Mouse (Mus musculus) frontal cortex, adult (tissue): ENCODE results near the gene Ankfn1.

ENCODE experiments used
- ATAC-seq: cut with Nextera tagmentation; 2 replicates; pipeline ENCODE4 v1.9.2; 2017; ENCODE audit warnings: mild to moderate bottlenecking, moderate library complexity, mixed read lengths; ENCODE audit not compliant: low TSS enrichment

The Ankfn1 gene

GRCm38 (mm10) chr11:89676922-89677321, 100.5 kb downstream of the Ankfn1 start:
- ATAC-seq, result no peak

GRCm38 (mm10) chr11:89673916-89674507, 103.4 kb downstream of the Ankfn1 start:
- no peak for ATAC-seq

GRCm38 (mm10) chr11:89672510-89673085, 104.9 kb downstream of the Ankfn1 start:
- no peak for ATAC-seq

GRCm38 (mm10) chr11:89665170-89665880, 112.1 kb downstream of the Ankfn1 start:
- ATAC-seq, result no peak

GRCm38 (mm10) chr11:89659048-89659447, 118.4 kb downstream of the Ankfn1 start:
- ATAC-seq, result no peak

- ATAC-seq, result no peak
These were observed 120.9 kb downstream of the Ankfn1 start for GRCm38 (mm10) chr11:89656556-89656955.

GRCm38 (mm10) chr11:89635740-89636139, 141.7 kb downstream of the Ankfn1 start:
- ATAC-seq, result no peak

GRCm38 (mm10) chr11:89631315-89631714, 146.1 kb downstream of the Ankfn1 start:
- ATAC-seq, result no peak

GRCm38 (mm10) chr11:89628562-89628961, 148.9 kb downstream of the Ankfn1 start:
- peak; percentile 50 for ATAC-seq

GRCm38 (mm10) chr11:89627232-89627631, 150.2 kb downstream of the Ankfn1 start:
- ATAC-seq, result no peak

- ATAC-seq, result no peak
These were observed 153.6 kb downstream of the Ankfn1 start for GRCm38 (mm10) chr11:89623698-89624445.

GRCm38 (mm10) chr11:89619955-89620354, 157.5 kb downstream of the Ankfn1 start:
- no peak for ATAC-seq

- peak; percentile 90 for ATAC-seq
These were observed 161.6 kb downstream of the Ankfn1 start for GRCm38 (mm10) chr11:89615806-89616205.

GRCm38 (mm10) chr11:89611596-89611995, 165.9 kb downstream of the Ankfn1 start:
- no peak for ATAC-seq

- ATAC-seq, result peak; percentile 94
These were observed 169.4 kb downstream of the Ankfn1 start for GRCm38 (mm10) chr11:89608071-89608470.

GRCm38 (mm10) chr11:89607270-89607669, 170.2 kb downstream of the Ankfn1 start:
- no peak for ATAC-seq

GRCm38 (mm10) chr11:89606346-89606745, 171.1 kb downstream of the Ankfn1 start:
- no peak for ATAC-seq

GRCm38 (mm10) chr11:89602966-89603365, 174.5 kb downstream of the Ankfn1 start:
- ATAC-seq, result no peak

GRCm38 (mm10) chr11:89600921-89601515, 176.4 kb downstream of the Ankfn1 start:
- ATAC-seq, result peak; percentile 76

- ATAC-seq, result no peak
These were observed 187.1 kb downstream of the Ankfn1 start for GRCm38 (mm10) chr11:89590273-89590874.

- no peak for ATAC-seq
These were observed 191.1 kb downstream of the Ankfn1 start for GRCm38 (mm10) chr11:89586341-89586740.

- no peak for ATAC-seq
These were observed 197.6 kb downstream of the Ankfn1 start for GRCm38 (mm10) chr11:89579826-89580225.
